Mouse (Mus musculus) gastrocnemius, postnatal 14 days (tissue): ENCODE measurements around the gene Ryr2. TPM values are rescaled to one million over a fixed set of nuclear protein-coding genes. Genes with fewer than 3 reads are reported as not detected.
"Not testable (repeated sequence)": the region's sequence is repeated elsewhere in the genome, so short reads cannot be mapped to it uniquely, and the experiment has no call there.

Experiments used
- DNase-seq: peaks from one replicate; pipeline ENCODE4 v3.0.0; 2021; ENCODE audit warnings: mixed read lengths
- intact Hi-C: fragments of 180-260 bp; cut with DNase I; formaldehyde crosslinking; loops from one replicate; pipeline ENCODE4 v1.15.1; 2025; ENCODE audit warnings: low total_unique reads
- total RNA-seq, 2 experiments: library from RNA; stranded (reverse); gene quantifications; 2 replicates each; pipeline ENCODE4 v1.2.3; 2021

Ryr2 gene
- total RNA-seq, 2 experiments from 2014 or later: 0.23 to 0.40 TPM

GRCm38 (mm10) chr13:11977606-11978005 is 129.1 kb downstream of the Ryr2 start:
- no peak for DNase-seq
- intact Hi-C loops: no loop called here

DNA sequence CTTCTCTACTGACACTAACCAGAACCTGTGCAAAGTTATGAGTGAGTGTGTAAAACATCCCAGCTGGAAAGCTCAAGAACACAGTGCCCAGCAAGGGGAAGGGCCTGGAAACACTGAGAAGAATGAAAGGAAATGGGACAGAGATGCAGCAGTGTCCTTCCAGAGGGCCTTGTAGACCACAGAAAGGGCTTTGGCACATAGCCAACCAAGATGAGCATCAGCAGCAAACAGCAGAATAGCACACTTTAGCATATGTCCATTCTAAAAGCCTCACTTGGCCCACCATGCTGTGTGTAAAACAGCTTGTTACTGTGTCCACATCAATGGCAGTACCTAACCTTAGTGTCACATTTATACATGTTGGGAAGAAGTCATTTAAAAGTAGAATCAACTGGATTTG is 142.4 kb downstream of the Ryr2 start:
- intact Hi-C loops: no loop called here

DNA sequence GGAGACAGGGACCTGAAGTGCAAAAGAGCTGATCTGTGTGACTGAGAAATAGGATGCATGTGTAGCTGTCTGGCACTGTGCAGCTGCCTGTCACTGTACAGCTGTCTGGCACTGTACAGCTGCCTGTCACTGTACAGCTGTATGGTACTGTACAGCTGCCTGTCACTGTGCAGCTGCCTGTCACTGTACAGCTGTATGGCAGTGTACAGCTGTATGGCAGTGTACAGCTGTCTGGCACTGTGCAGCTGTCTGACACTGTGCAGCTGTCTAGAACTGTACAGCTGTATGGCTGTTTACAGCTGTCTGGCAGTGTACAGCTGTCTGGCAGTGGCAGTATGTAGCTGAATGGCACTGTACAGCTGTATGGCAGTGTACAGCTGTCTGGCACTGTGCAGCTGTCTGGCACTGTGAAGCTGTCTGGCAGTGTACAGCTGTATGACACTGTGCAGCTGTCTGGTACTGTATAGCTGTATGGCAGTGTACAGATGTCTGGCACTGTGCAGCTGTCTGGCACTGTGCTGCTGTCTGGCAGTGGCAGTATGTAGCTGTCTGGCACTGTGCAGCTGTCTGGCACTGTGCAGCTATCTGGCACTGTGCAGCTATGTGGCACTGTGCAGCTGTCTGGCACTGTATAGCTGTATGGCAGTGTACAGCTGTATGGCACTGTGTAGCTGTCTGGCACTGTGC is 147.1 kb downstream of the Ryr2 start:
- DNase-seq: no peak
- intact Hi-C loops: no loop called here

More for the DNA sequence above, 142.4 kb downstream of the Ryr2 start:
- DNase-seq: no peak

DNA sequence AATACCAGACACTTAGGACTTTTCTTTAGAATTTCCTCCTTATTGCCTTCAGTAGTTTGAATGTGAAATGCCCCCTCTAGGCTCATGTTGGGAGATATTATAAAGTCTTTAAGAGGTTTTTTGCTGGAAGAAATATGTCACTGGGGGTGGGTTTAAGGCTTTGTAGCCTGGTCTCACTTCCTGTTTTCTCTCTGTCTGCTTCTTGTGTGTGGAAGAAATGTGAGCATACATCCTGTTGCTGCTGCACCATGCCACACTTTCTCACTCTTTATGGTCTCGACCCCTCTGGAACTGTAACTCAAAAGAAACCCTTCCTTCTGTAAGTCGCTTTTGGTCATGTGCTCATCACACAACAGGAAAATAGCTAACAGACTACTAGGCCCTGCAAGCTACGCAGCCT is 147.9 kb downstream of the Ryr2 start:
- DNase-seq: no peak
- intact Hi-C loops: no loop called here

DNA sequence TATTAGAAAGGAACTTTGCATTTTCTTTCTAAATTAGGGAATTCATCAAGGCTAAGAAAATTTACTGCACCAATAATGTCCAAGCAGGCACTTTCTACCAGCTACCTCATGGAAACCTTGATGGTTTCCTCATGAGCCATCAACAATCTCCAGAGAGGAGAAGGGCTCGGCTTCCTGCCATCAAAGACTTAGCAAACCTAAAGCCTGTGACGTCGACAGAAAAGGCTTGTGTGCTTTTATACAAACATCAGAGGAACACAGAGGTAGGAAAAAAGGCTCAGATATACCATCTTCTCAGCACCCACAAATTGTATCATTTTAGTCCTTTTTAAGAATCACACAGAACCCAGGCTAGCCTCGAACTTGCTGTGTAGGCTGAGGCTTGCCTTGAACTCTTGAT is 148.5 kb downstream of the Ryr2 start:
- intact Hi-C loops: no loop called here

GRCm38 (mm10) chr13:11951951-11952350 is 154.8 kb downstream of the Ryr2 start:
- DNase-seq: no peak
- intact Hi-C loops: no loop called here

More for the DNA sequence above, 148.5 kb downstream of the Ryr2 start:
- no peak for DNase-seq

GRCm38 (mm10) chr13:11945740-11946139 is 161.0 kb downstream of the Ryr2 start:
- no peak for DNase-seq
- intact Hi-C loops: no loop called here

- intact Hi-C loops: no loop called here
- DNase-seq: no peak
Measured at GRCm38 (mm10) chr13:11941724-11942123, 165.0 kb downstream of the Ryr2 start.

GRCm38 (mm10) chr13:11934297-11935060 is 172.3 kb downstream of the Ryr2 start:
- intact Hi-C loops, DNase-seq: not testable (repeated sequence)

GRCm38 (mm10) chr13:11933334-11933733 is 173.4 kb downstream of the Ryr2 start:
- intact Hi-C loops: no loop called here
- DNase-seq: no peak

GRCm38 (mm10) chr13:11928709-11929108 is 178.0 kb downstream of the Ryr2 start:
- DNase-seq: no peak
- intact Hi-C loops: no loop called here

GRCm38 (mm10) chr13:11927727-11928126 is 179.0 kb downstream of the Ryr2 start:
- intact Hi-C loops: no loop called here
- DNase-seq: no peak

DNA sequence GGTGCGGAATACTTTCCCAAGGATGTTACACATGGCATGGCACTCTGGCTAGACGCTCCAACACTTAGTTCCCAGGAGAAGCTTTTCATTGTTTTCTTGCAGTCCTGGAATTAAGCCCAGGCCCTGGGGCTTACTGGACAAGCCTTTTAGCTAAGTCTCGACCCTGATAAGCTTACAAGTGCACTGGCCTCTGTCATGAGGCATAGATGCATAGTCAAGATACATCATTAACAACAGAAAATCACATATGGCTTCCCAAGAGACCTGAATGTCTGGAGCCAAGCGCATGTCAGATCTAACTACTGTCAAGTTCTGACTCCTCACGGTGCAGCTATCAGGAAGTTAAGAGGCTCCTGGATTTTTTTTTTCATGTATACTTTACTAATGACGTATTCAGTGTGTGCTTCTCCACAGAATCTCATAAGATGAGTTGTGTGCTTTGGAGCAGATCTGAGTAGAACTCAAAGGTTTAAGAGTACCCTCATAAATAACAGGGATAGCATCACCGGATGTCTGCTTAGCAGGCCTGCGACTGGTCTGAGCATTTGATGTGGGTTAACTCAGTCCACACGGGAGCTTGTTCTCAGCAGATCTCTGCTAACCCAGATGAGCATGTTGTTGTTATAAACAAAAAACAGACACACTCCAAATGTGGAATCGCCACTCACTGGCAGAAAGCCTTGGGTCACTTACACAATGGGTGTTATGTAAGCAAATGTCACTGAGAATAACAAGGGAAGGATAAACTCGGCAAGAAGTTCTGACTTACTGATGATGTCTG is 179.8 kb downstream of the Ryr2 start:
- DNase-seq: no peak
- intact Hi-C loops: no loop called here

DNA sequence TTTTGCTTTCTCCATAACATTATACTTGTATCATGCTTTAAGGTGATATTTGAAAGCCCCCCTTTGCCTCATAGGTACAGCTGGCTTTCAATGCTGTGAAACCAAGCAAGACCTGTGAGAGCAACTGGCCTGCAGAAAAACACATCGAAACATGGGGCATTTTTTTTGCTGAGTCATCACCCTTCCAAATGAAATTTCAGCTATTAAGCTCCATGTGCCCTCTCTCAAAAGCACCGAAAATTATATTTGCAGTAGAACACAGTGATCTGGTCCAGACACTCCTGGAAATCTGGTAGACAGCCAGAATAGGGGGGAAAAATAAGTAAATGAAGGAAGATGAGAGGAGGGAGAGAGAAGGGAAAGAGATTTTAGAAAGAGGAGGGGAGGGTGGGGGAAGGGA is 180.5 kb downstream of the Ryr2 start:
- intact Hi-C loops: no loop called here
- no peak for DNase-seq

DNA sequence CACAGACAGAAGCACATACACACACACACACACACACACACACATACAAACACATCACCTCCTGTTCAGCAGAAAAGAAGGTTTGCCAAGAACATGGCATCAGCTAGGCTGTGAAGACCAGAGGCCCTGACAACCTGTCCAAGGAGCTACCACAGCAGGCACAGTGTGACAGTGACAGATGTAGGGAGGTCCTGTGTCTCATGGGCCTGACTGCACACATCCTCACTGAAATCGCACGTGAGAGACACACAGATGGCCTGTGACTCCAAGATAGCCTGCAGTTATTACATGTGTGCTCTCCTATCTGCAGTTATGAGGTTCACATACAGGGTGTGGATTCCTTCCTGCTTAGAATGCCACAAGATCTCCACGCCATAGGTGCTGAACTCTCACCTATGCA is 182.0 kb downstream of the Ryr2 start:
- DNase-seq: no peak
- intact Hi-C loops: no loop called here

- intact Hi-C loops: no loop called here
Measured at GRCm38 (mm10) chr13:11920495-11920894, 186.2 kb downstream of the Ryr2 start.

GRCm38 (mm10) chr13:11919448-11919847 is 187.3 kb downstream of the Ryr2 start:
- intact Hi-C loops: no loop called here

More at GRCm38 (mm10) chr13:11920495-11920894, 186.2 kb downstream of the Ryr2 start:
- no peak for DNase-seq

DNA sequence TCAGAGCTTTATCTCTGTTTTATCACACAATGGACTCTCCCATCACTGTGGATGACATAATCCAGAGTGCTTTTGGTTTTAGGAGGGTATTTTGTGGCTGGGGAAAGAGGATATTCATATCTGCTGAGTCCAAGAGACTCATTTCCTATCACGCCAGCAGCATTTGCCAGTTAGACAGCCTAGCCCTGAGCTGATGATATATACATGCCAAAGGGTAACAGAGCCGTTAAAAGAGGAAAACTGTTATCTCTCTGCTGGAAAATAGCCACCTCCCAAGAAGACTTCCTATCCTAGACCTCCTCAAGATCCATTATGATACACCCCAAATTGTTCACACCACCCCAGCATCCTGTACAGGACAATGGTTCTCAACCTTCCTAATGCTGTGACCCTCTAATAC is 191.1 kb downstream of the Ryr2 start:
- DNase-seq: no peak
- intact Hi-C loops: no loop called here

More at GRCm38 (mm10) chr13:11919448-11919847, 187.3 kb downstream of the Ryr2 start:
- DNase-seq: no peak

DNA sequence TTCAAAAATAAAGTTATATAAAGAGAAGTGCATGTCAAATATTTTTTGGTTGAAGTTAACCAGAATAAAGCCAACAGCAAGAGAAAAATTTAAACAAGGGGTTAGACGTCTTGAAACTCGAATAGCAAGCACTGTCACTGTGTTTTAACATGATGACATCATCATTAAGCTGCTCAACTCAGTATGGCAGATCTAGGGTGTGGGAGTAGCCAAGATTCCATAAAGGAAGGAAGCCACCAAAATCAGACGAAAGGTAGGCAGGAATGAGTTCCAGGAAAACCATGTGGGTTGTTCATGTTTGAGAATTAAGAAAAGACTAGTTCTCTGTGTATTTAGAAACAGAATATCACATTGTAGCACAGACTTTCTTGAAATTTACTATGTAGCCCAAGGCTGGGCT is 192.1 kb downstream of the Ryr2 start:
- no peak for DNase-seq
- intact Hi-C loops: no loop called here

- intact Hi-C loops: no loop called here
- no peak for DNase-seq
Measured at GRCm38 (mm10) chr13:11912208-11912607, 194.5 kb downstream of the Ryr2 start.
